Mouse (Mus musculus): ENCODE measurements at regions not wholly inside any gene's neighbourhood (a gene's known extent, or its start where the extent isn't known, plus 50 kb on each side); places are given as distances from the start of the nearest gene placed in this dataset.

DNA sequence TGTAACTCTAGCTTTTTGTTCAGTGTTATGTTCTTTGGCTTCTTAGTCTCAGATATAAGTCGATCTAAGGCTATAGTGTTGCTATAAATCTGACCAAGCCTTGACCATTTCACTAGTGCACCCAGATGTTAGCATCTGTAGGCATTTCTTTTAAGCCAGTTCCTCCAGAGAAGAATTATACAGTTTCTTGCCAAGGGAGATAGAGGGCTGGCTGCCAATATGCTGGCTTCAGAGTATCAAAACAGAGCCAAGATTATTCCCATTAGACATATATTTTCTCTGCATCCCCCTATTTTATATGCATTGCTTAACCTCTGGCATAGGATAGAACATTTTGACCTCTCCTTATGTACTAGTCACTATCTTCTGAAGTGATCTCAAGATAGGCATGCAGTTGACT is 487.5 kb downstream of the Synb start:
- no peak for DNase-seq (ENCODE audit: low spot score in 2 of 2)

GRCm38 (mm10) chr14:68784395-68784794 is 509.7 kb downstream of the Synb start:
- no peak for DNase-seq (ENCODE audit: low spot score in 2 of 2)

- no peak for DNase-seq (ENCODE audit: low spot score in 2 of 2)
Measured at GRCm38 (mm10) chr14:68783216-68783615, 510.9 kb downstream of the Synb start.

- no peak for DNase-seq (ENCODE audit: low spot score in 2 of 2)
Measured at GRCm38 (mm10) chr14:68770411-68770810, 523.7 kb downstream of the Synb start.

- DNase-seq (ENCODE audit: low spot score in 2 of 2): no peak
Measured at GRCm38 (mm10) chr14:68762916-68763315, 531.2 kb downstream of the Synb start.

GRCm38 (mm10) chr14:68744661-68745060 is 549.4 kb downstream of the Synb start:
- DNase-seq (ENCODE audit: low spot score in 2 of 2): no peak

GRCm38 (mm10) chr14:68738474-68738873 is 555.6 kb downstream of the Synb start:
- DNase-seq (ENCODE audit: low spot score in 2 of 2): no peak

GRCm38 (mm10) chr14:68735756-68736155 is 558.3 kb downstream of the Synb start:
- peak; percentile 43 to 51 for DNase-seq (ENCODE audit: low spot score in 2 of 2)

DNA sequence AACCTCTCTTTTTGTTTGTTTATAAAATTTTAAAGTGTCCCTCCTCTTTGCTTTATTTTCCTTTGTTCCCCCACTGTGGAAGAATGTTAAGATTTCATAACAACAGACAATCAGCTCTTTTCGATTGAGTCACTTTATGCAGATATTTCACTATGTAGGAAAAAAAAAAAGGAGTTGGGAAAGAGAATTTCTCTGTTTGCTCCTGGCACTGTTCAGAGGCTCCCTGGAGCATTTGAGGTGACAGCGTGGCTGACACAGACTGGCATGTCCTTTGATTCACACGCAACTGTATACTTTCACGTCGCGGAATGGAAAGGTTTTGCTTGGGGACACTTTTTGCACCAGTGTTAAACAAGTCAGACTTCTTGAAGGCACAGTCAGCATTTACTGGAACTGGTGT is 572.9 kb downstream of the Synb start:
- DNase-seq (ENCODE audit: low spot score in 2 of 2): no peak

GRCm38 (mm10) chr14:68719429-68720160 is 574.5 kb downstream of the Synb start:
- no peak for DNase-seq (ENCODE audit: low spot score in 2 of 2)

- no peak for DNase-seq (ENCODE audit: low spot score in 2 of 2)
Measured at GRCm38 (mm10) chr14:68718846-68719245, 575.3 kb downstream of the Synb start.
